Mouse (Mus musculus): ENCODE measurements around the gene Fsip1. TPM values are rescaled to one million over a fixed set of nuclear protein-coding genes. Genes with fewer than 3 reads are reported as not detected.

Gene Fsip1
- polyA plus RNA-seq, 1 experiment from 2014 or later, result 0.31 TPM

- Histone ChIP-seq H3K9ac (peak overlapping the region; percentile 55), H3K27ac (peak overlapping the region; percentile 87), H3K36me3 (peaks cover 9% of the 10 kb centered on the region), H3K27me3 (no peaks in the 10 kb centered on the region), H3K4me2 (peak overlapping the region; percentile 71), H3K9me3 (no peaks in the 10 kb centered on the region), H3K4me3 (peak overlapping the region; percentile 67), H3K4me1 (peaks cover 40% of the 10 kb centered on the region)
- under 1% methylated on average over 16 of the region's 16 CpGs for WGBS
- peak; percentile 72 for ATAC-seq (ENCODE audit: insufficient number of reproducible peaks, low FRiP score, low TSS enrichment, low read depth)
These were observed 145.7 kb downstream of the Fsip1 start for GRCm38 (mm10) chr2:118111116-118111487.

- Histone ChIP-seq H3K4me2 (peak overlapping the region; percentile 71), H3K9me3 (no peaks in the 10 kb centered on the region), H3K4me1 (peaks cover 33% of the 10 kb centered on the region), H3K4me3 (peak overlapping the region; percentile 67), H3K27me3 (no peaks in the 10 kb centered on the region), H3K36me3 (peaks cover 1% of the 10 kb centered on the region), H3K27ac (peak overlapping the region; percentile 87), H3K9ac (no peak overlapping the region)
- no peak for ATAC-seq (ENCODE audit: insufficient number of reproducible peaks, low FRiP score, low TSS enrichment, low read depth)
- 32% methylated on average over 17 of the region's 17 CpGs for WGBS
These were observed 146.4 kb downstream of the Fsip1 start for GRCm38 (mm10) chr2:118110225-118110915.

GRCm38 (mm10) chr2:118102169-118102568 is 154.6 kb downstream of the Fsip1 start:
- H3K9me3 ChIP-seq, result no peaks in the 10 kb centered on the region
- no peak for ATAC-seq (ENCODE audit: insufficient number of reproducible peaks, low FRiP score, low TSS enrichment, low read depth)
- WGBS, result 41% methylated on average over 4 of the region's 4 CpGs

GRCm38 (mm10) chr2:118099104-118099503 is 157.7 kb downstream of the Fsip1 start:
- Histone ChIP-seq H3K27me3 (no peaks in the 10 kb centered on the region), H3K9me3 (no peaks in the 10 kb centered on the region), H3K27ac (peak overlapping the region; percentile 61), H3K4me2 (no peak overlapping the region), H3K36me3 (no peaks in the 10 kb centered on the region), H3K4me1 (peaks cover 9% of the 10 kb centered on the region), H3K9ac (no peak overlapping the region), H3K4me3 (no peak overlapping the region)
- WGBS, result 27% methylated on average over 4 of the region's 4 CpGs
- peak; percentile 67; the same call in 1 of the 2 replicates for ATAC-seq (ENCODE audit: insufficient number of reproducible peaks, low FRiP score, low TSS enrichment, low read depth)

More at GRCm38 (mm10) chr2:118102169-118102568, 154.6 kb downstream of the Fsip1 start:
- H3K9ac ChIP-seq, result no peak overlapping the region
- H3K4me1 ChIP-seq, result peaks cover 9% of the 10 kb centered on the region
- no peak overlapping the region for H3K4me2 ChIP-seq
- H3K27me3 ChIP-seq, result no peaks in the 10 kb centered on the region
- no peaks in the 10 kb centered on the region for H3K36me3 ChIP-seq
- no peak overlapping the region for H3K27ac ChIP-seq
- H3K4me3 ChIP-seq, result no peak overlapping the region

GRCm38 (mm10) chr2:118091226-118091625 is 165.5 kb downstream of the Fsip1 start:
- no peaks in the 10 kb centered on the region; the same call in 1 of the 2 replicates for H3K4me1 ChIP-seq
- H3K36me3 ChIP-seq, result no peaks in the 10 kb centered on the region
- H3K27ac ChIP-seq, result no peak overlapping the region
- 80% methylated on average over 5 of the region's 5 CpGs for WGBS
- no peaks in the 10 kb centered on the region for H3K9me3 ChIP-seq
- no peak overlapping the region for H3K4me2 ChIP-seq
- no peaks in the 10 kb centered on the region for H3K27me3 ChIP-seq
- no peak overlapping the region for H3K9ac ChIP-seq
- no peak for ATAC-seq (ENCODE audit: insufficient number of reproducible peaks, low FRiP score, low TSS enrichment, low read depth)
- no peak overlapping the region for H3K4me3 ChIP-seq

GRCm38 (mm10) chr2:118087044-118087726 is 169.6 kb downstream of the Fsip1 start:
- Histone ChIP-seq H3K27ac (no peak overlapping the region), H3K36me3 (no peaks in the 10 kb centered on the region), H3K4me1 (peaks cover 3% of the 10 kb centered on the region; the same call in 1 of the 2 replicates), H3K27me3 (no peaks in the 10 kb centered on the region), H3K9ac (no peak overlapping the region), H3K4me3 (no peak overlapping the region), H3K4me2 (no peak overlapping the region), H3K9me3 (no peaks in the 10 kb centered on the region)
- ATAC-seq (ENCODE audit: insufficient number of reproducible peaks, low FRiP score, low TSS enrichment, low read depth), result no peak
- WGBS, result 74% methylated on average over 10 of the region's 10 CpGs

GRCm38 (mm10) chr2:118085647-118086046 is 171.1 kb downstream of the Fsip1 start:
- H3K9ac ChIP-seq, result no peak overlapping the region
- H3K4me3 ChIP-seq, result no peak overlapping the region
- H3K9me3 ChIP-seq, result no peaks in the 10 kb centered on the region
- H3K4me1 ChIP-seq, result peaks cover 3% of the 10 kb centered on the region; the same call in 1 of the 2 replicates
- no peak overlapping the region for H3K27ac ChIP-seq
- 55% methylated on average over 2 of the region's 2 CpGs for WGBS
- no peaks in the 10 kb centered on the region for H3K27me3 ChIP-seq
- no peak overlapping the region for H3K4me2 ChIP-seq
- no peaks in the 10 kb centered on the region for H3K36me3 ChIP-seq
- ATAC-seq (ENCODE audit: insufficient number of reproducible peaks, low FRiP score, low TSS enrichment, low read depth), result no peak

- no peaks in the 10 kb centered on the region for H3K36me3 ChIP-seq
- 59% methylated on average over 3 of the region's 3 CpGs for WGBS
- no peaks in the 10 kb centered on the region for H3K9me3 ChIP-seq
- H3K27me3 ChIP-seq, result no peaks in the 10 kb centered on the region
- no peak overlapping the region for H3K27ac ChIP-seq
- H3K4me2 ChIP-seq, result no peak overlapping the region
- no peak overlapping the region for H3K9ac ChIP-seq
- no peak for ATAC-seq (ENCODE audit: insufficient number of reproducible peaks, low FRiP score, low TSS enrichment, low read depth)
- H3K4me3 ChIP-seq, result no peak overlapping the region
- peaks cover 3% of the 10 kb centered on the region; the same call in 1 of the 2 replicates for H3K4me1 ChIP-seq
These were observed 172.1 kb downstream of the Fsip1 start for GRCm38 (mm10) chr2:118084693-118085092.

- Histone ChIP-seq H3K4me3 (no peak overlapping the region), H3K4me1 (peaks cover 3% of the 10 kb centered on the region; the same call in 1 of the 2 replicates), H3K9me3 (no peaks in the 10 kb centered on the region), H3K4me2 (no peak overlapping the region), H3K9ac (no peak overlapping the region), H3K36me3 (no peaks in the 10 kb centered on the region), H3K27ac (no peak overlapping the region), H3K27me3 (no peaks in the 10 kb centered on the region)
- ATAC-seq (ENCODE audit: insufficient number of reproducible peaks, low FRiP score, low TSS enrichment, low read depth), result no peak
- WGBS, result 89% methylated on average over 6 of the region's 6 CpGs
These were observed 173.1 kb downstream of the Fsip1 start for GRCm38 (mm10) chr2:118083652-118084051.

- 82% methylated on average over 5 of the region's 5 CpGs for WGBS
- no peak for ATAC-seq (ENCODE audit: insufficient number of reproducible peaks, low FRiP score, low TSS enrichment, low read depth)
- no peak overlapping the region for H3K9ac ChIP-seq
These were observed 175.2 kb downstream of the Fsip1 start for GRCm38 (mm10) chr2:118081581-118081980.

More at GRCm38 (mm10) chr2:118081581-118081980, 175.2 kb downstream of the Fsip1 start:
- H3K9me3 ChIP-seq, result no peaks in the 10 kb centered on the region
- no peaks in the 10 kb centered on the region for H3K27me3 ChIP-seq
- H3K4me1 ChIP-seq, result peaks cover 3% of the 10 kb centered on the region; the same call in 1 of the 2 replicates
- no peaks in the 10 kb centered on the region for H3K36me3 ChIP-seq
- no peak overlapping the region for H3K4me2 ChIP-seq
- H3K4me3 ChIP-seq, result no peak overlapping the region
- no peak overlapping the region for H3K27ac ChIP-seq

Measured in limb, embryonic 15.5 days (tissue).